Mouse (Mus musculus): Measurements from ENCODE around the gene B3galt6. TPM values are rescaled to one million over a fixed set of nuclear protein-coding genes. Genes with fewer than 3 reads are reported as not detected.

Gene B3galt6
- 1 to 10 TPM; 2.4 to 2.7 TPM for total RNA-seq (2021)

DNA sequence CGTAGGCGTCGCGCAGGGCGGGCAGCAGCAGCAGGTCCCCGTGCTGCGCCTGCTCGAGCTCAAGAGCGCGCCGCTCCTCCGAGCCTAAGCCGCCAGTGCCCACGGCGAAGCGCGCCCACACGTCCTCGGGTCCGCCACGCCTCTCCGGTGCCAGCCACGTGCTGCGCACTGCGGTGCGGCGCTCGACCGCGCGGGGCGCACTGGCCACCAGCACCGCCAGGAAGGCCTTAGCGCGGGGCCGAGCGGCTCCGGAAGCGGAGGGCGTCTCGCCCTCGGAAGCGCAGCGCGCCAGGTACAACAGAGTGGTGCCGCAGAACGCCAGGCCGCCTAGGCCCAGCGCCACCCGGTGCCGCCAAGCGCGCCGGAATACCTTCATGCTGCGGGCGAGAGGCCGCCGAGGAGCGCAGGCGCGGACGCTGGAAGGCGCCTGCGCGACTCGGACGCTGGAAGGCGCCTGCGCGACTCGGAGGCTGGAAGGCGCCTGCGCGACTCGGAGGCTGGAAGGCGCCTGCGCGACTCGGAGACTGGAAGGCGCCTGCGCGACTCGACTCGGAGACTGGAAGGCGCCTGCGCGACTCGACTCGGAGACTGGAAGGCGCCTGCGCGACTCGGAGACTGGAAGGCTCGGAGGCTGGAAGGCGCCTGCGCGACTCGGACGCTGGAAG lies at the start of gene B3galt6, which contains the start of gene Sdf4:
Gene B3galt6 (minus strand): TSS at position 409 of the 665 bp plus-strand sequence.
Gene Sdf4 (plus strand): TSS at position 632 of the 665 bp plus-strand sequence.
- no peak for DNase-seq (ENCODE audit: low spot score)
- intact Hi-C loops (cut with DNase I): no loop called here

DNA sequence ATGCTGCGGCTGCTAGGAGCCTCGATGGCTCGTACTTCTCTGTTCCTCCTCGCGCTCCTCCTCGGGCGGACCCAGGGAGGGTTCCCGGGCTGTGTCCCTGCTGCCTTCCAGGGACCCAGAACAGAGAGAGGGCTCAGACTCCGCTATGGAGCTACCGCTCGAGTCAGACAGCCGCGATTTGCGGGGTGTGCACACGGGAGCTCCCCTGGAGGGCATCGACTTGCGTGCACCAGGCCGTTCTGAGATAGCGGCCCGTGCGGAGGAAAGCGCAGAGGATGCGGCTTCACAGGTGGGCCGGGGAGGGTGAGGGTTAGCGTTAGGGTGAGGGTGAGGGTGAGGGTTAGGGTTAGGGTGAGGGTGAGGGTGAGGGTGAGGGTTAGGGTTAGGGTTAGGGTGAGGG lies 42.5 kb upstream of the B3galt6 start:
- DNase-seq (ENCODE audit: low spot score): no peak
- intact Hi-C loops (cut with DNase I): no loop called here

DNA sequence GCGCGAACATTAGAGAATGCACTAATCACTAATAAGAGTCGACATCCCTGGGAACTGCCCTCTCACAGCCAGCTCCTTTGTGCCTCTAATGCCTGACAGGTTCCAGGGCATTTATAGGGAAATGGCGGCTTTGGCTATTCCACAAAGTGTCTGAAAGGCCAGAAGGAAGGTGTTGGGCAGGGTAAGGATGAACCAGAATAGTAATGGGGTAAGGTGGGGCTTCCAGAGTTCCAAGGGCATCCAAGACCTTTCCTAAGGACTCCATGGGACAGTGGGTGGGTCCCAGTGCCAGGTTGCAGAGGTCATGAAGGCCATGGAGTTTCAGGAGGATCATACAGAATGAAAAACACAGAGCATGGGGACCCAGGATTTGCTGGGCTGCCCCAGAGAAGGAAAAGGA lies 41.9 kb upstream of the B3galt6 start:
- intact Hi-C loops (cut with DNase I): no loop called here
- no peak for DNase-seq (ENCODE audit: low spot score)

DNA sequence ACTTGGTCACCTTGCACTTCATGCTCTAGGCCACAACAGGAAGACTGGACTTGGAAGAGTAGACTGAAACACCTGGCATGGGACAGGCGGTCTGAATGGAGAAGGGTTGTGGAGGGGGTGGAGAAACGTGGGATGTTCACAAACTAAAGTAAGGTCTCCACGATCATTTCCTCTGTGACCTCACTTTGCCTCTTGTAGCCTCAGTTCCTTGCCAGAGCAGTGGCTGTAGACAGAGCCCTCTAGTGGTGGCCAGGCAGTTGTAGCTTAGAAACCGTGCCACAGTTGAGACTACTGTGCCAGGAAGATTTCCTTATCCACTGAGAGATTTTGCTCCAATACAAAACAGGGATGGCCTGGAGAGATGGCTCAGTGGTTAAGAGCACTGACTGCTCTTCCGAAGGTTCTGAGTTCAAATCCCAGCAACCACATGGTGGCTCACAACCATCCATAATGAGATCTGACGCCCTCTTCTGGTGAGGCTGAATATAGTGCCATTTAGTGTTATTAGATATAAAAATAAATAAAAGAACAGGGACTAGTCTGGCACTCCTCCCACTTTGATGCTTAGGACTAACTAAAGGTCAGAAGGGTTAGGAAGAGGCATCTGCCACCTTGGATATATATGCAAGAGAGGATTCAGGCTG lies 41.1 kb upstream of the B3galt6 start:
- no peak for DNase-seq (ENCODE audit: low spot score)
- intact Hi-C loops (cut with DNase I): loop anchor here (2.0 kb wide), 1 partner anchor 75 kb away; the partner anchor contains the start of gene 9430015G10Rik

DNA sequence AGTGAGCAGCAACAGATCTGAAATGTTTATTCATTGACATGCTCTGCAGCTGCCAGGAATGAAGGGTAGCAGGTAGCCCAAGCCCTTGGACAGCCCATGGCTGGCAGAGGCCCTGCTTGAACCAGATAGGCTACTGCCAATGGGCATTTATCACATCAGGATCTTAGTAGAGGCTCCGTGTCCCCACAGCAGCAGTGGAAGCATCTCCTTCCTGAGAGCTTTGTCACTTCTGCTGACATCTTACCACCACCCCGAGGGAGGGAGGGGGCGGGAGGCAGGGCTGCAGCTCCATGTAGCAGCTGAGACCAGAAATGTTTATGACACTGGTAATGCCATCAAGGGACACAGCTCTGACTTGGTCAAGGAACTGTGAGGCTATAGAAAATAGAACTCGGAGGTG lies 40.4 kb upstream of the B3galt6 start:
- intact Hi-C loops (cut with DNase I): loop anchor here (2.0 kb wide), 1 partner anchor 76 kb away; the partner anchor contains the start of gene 9430015G10Rik
- DNase-seq (ENCODE audit: low spot score): no peak

DNA sequence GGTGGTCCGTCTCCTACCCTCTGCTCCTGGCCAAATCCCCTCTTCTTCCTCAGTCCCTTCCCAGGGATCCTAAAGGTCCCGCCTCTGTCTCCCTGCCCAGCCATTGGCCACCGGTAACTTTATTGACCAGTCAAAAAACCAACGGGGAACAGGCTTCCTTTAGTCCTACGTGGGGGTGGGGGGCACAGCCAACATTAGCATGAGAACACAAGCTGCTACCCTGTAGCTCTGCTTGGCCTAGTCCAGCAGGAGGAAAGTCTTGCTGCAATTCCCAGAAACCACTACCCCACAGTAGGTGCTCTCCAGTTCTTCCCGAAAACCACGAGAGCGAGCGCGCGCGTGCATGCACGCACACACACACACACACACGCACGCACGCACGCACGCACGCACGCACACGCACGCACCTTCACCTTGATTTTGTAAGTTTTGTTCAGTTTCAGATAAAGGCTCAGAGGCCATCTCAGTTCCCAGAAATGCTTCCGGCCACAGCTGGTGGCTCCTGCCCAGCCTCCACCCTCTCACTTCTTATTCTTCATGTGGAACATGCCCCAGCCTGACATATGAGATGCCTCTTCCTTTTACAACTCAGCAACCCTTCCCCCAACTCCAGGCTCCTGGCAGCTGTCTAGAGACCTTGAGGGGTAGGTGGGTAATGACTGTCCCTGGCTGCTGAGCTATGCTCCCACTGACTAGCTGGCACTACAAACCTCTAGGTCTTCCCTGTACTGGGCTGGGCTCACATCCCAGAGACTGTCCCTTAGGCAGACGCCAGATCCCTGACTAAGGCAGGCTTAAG lies 39.3 kb upstream of the B3galt6 start:
- intact Hi-C loops (cut with DNase I): loop anchor here (2.0 kb wide), 1 partner anchor 77 kb away; the partner anchor contains the start of gene 9430015G10Rik
- peak; percentile 77 for DNase-seq (ENCODE audit: low spot score)

DNA sequence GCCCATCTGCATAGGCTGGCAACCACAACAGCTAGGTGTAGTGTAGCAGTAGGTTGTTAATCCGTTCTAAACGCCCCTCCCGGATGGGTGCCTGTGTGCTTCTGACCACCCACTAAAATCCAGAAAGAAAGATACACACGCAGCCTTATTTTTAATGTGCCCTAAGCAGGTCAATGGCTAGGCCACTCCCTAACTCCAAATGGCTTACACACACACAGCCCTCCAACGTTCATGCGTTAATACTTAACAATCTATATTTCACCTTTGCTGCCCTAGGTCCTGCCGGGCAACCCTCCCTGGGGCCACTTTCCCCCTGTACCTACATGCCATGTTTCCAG lies 38.8 kb upstream of the B3galt6 start:
- DNase-seq (ENCODE audit: low spot score): no peak
- intact Hi-C loops (cut with DNase I): no loop called here

DNA sequence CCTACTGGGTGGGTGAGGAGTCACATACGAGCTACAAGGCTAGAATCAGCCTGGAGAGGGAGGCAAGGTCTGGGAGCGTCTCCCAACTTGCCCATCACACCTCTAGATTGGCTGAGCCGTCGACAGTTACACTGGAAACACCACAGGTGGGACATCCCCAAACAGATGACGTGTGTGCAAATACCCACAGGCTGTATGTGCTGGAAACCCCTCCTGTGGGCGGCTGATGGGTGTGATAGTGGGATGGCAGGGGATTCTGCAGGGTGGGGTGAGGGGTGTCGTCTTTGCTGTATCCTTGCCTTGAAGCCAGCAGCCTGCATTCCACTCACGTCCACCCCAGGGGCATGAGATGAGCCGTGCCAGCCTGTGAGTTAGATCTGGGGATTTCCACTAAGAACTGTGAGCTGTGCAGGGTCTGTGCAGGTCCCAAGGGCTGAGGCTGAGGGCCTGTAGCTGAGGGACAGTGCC lies 38.2 kb upstream of the B3galt6 start:
- intact Hi-C loops (cut with DNase I): no loop called here
- no peak for DNase-seq (ENCODE audit: low spot score)

DNA sequence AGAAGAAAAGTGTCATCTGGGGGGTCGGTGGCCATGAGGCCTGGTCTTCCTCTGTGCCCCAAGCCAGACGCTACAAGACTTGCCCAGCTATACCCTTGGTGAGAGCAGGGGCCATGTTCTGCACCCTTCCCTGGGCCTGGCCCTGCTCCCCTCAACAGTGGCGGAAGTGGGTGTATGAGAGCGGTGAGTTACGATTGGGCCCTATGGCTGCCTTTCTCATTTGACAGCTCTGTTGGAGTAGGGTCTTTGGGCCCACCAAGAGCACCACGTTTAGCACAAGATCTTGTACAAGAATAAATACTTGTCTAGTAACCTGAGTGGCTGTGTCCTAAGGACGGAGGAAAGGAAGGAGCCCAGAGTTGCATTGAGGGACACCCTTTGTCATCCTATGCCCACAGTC lies 36.1 kb upstream of the B3galt6 start:
- intact Hi-C loops (cut with DNase I): loop anchor here (5.0 kb wide), 1 partner anchor 66 kb away; the partner anchor contains the start of gene C1qtnf12
- no peak for DNase-seq (ENCODE audit: low spot score)

DNA sequence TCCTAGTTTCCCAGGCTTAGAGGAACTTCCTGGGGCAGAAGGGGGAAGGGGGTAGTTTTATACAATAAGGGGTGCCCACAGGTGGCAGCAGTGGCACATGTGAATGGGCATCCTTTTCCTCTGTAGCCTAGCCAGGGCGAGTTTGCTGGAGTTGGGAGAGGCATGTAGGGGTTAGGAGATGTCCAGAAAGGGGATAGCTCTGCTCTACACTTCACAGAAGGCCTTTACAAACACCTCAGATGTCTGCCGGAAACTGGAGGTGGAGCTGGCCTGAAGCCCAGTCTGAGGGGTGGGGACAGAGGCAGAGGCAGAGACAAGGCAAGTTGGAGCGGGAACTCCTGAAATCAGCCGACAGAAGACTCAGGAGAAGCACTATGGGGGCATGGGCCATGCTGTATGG lies 33.6 kb upstream of the B3galt6 start, which contains the start of gene Tnfrsf18:
Gene Tnfrsf18 (plus strand): TSS at position 152 of the 400 bp plus-strand sequence.
- intact Hi-C loops (cut with DNase I): loop anchor here (5.0 kb wide), 1 partner anchor 64 kb away; the partner anchor contains the start of gene C1qtnf12
- DNase-seq (ENCODE audit: low spot score): no peak

DNA sequence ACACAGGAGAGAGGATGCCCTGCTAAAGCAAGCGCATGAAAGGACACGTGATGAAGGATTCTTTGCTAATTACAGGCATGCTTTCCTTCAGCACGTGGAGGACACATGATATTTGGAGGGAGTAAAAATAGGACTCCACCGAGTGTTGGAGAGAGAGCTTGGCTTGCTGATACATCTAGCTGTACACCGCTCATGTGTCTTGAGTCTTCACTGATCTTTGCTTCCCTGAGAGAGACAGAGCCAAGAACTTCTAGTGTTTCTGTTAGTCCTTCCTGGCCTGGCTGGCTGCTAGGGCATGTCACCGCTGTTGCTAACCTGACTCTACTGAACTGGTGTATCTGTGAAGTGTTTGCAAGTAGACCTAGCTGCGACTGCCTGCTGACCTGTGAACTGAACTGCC lies 31.7 kb upstream of the B3galt6 start:
- intact Hi-C loops (cut with DNase I): no loop called here
- no peak for DNase-seq (ENCODE audit: low spot score)

DNA sequence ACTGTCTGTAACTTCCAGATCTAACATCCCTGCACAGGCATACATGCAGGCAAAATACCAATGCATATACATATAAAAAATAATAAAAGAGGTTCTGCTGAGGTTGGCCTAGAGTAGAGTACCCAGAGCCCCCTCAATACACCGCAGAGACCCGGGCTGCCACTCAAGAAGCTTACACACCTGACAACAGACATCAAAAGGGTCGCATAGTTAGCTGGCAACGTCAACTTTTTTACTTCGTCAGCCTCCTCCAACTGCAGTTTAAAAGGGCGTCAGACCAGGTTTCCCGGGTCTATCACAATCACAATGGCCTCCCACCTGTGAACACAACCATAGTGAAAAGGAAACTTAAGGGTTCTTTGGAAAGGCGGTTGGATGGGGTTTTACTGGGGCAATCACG lies 31.1 kb upstream of the B3galt6 start:
- no peak for DNase-seq (ENCODE audit: low spot score)
- intact Hi-C loops (cut with DNase I): no loop called here

DNA sequence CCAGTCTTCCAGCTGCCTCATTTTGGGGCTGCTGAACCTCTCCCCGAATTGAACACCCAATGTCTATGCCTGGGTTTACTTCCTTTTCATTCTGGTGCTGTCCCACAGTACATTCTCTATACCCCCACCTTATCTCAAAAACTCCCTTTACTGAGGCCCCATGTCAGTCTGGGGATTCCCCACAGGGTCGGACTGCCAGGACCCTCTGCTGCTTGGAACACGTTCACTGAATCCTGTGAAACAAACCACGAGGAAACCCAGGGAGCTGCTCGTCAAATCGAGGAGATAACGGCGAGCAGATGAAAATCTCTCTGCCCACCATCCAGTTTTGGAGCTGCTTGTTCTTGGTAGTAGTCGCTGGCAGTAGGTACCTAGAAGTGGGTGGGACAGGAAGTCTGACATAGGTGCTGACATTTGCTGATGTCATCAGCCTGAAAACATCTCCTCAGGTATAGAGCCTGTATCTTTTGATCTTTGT lies 29.5 kb upstream of the B3galt6 start:
- no peak for DNase-seq (ENCODE audit: low spot score)
- intact Hi-C loops (cut with DNase I): no loop called here

DNA sequence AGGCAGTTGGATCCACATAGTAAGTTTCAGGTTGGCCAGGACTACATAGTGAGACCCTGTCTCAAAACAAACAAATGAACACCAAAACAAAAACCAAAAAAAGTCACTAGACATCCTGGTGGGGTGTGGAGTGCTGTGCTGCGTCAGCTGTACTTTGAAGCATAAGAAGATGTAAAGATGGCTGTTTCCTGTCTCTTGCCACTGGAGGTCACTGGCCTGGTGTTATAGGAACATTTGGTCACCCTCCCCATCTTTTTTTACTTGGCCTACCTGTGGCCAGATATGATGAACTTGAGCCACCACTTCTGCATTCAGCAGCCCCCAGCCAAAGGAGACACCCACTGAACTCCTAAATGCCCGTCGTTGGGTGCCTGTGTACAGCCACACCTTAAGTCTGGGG lies 28.9 kb upstream of the B3galt6 start:
- intact Hi-C loops (cut with DNase I): no loop called here

DNA sequence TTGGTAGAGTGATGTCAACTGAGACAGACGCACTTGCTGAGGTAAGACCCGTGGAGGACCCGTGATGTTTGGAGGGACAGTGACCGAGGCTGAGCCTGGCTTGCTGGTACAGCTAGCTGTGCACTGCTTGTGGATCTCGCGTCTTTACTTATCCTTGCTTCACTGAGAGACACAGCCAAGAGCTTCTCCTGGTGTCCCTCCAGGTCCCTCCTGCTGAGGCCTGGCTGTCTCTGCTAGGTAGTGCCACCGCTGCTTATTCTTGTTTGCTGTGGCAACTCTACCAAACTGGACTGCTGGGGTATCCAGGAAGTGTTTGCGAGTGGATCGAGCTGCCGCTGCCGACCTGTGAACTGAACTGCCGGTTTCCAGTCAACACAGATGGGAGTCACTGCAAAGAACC lies 27.3 kb upstream of the B3galt6 start:
- intact Hi-C loops (cut with DNase I): no loop called here
- DNase-seq (ENCODE audit: low spot score): no peak

More for the DNA sequence above, 28.9 kb upstream of the B3galt6 start:
- DNase-seq (ENCODE audit: low spot score): no peak

DNA sequence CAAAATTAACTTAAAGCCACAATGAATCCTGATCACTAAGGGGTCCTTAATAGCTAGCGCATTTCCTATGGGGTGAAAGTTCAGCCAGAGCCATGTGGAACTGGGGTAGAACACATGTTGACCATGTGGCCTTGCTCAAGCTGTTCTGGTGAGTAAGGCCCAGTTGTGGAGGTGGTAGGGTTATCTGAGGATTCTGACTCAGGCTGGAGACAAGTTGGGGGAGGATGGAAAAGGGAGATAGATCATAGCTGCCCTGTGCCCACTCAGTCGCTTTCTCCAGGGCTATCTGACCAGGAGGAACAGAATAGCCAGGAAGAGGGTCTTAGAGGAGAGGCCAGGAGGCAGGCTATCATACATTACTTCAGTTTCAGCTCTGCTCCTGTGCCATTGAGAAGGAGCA lies 22.0 kb upstream of the B3galt6 start:
- no peak for DNase-seq (ENCODE audit: low spot score)
- intact Hi-C loops (cut with DNase I): no loop called here

DNA sequence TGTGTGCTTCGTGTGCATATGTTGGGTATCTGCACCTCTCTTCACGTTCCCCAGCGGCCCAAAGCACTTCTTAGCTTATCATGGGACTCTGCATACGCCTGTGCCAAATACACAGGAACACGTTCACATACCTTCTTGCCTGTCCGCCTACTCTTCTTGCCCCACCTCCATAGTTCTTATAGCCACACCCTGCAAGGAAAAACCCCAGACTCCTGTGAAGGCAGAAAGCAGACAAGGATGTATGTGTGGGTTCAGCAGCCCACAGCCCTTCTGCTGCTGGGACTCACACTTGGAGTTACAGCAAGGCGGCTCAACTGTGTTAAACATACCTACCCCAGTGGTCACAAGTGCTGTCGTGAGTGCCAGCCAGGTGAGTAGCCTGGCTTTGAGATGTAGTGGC lies 21.2 kb upstream of the B3galt6 start, which contains the start of gene Tnfrsf4:
Gene Tnfrsf4 (plus strand): TSS at position 207 of the 400 bp plus-strand sequence.
- no peak for DNase-seq (ENCODE audit: low spot score)
- intact Hi-C loops (cut with DNase I): no loop called here

DNA sequence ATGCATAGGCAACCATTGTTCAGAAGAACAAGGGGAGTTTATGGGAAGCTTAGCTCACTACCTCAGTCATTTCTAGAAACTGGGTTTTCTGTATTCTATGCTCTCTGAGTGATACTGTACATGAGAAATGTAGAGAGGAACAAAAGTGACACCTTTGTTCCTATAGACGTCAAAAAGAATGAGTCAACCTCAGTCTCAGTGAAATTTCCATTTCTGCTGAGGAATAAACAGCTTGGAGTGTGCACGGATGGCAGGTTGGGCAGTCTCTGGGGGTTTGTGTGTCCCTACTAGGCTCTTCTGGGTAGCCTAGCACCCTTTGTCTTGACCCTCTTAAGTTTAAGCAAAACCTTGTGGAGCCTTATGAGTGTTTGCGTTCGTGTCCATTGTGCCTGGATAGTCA lies 15.9 kb upstream of the B3galt6 start:
- intact Hi-C loops (cut with DNase I): no loop called here
- no peak for DNase-seq (ENCODE audit: low spot score)

DNA sequence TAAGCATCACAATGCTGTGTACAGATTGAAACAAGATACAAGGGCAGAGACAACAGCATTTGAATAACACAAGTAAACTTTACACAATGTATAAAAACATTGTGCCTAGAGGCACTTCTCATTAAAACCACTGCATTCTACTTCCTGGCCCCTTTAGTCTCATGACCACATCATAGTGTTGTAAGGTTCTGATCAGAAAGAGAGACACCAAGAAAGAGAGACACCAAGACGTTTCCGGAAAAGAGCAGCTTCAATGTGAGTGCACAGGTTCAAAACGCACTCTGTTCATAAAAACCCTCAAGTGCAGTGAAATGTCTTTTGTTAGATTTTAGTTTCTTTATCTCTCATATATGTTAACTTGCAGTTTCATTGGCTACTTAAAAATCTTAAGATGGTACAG lies 11.7 kb upstream of the B3galt6 start:
- DNase-seq (ENCODE audit: low spot score): no peak

DNA sequence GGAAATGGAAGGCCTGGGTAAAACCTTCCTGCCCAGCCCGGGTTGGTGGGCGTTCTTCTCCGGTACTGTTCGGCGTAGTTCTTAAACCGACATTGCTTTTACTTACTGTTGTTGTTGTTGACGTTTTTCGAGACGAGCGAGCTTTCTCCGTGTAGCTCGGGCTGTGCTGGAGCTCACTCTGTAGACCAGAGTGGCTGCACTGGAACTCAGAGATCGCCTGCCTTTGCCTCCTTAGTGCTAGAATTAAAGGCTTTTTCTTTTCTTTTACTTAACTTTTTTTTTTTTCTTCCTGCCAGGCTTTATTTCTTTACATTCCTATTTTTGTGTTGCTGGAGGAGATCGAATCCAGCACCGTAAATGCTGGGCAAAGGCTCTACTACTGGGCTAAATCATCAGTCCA lies 1.2 kb upstream of the B3galt6 start:
- no peak for DNase-seq (ENCODE audit: low spot score)
- intact Hi-C loops (cut with DNase I): no loop called here

More for the DNA sequence above, 11.7 kb upstream of the B3galt6 start:
- intact Hi-C loops (cut with DNase I): no loop called here
